Mouse (Mus musculus): ENCODE data around the gene Pald1.

The Pald1 gene

DNA sequence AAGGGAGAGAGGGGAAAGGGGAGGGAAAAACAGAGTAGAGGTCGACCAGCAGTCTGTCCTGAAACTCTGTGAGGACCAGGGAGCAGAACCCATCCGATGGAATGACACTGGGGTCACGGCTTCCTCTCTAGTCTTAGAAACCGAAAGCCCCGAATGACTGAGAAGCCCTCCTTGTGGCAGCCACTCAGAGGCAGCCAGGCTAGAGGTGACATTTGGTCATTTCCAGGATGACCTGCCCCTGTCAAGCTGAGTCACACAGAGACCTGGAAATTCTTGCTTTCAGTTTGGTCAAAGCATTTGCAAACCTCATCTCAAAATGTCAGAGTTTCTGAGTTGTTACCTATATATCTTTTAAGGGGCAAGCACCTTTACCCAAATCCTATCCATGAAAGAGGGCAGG, 102.2 kb downstream of the Pald1 start:
- CTCF ChIA-PET, result no interaction called here

DNA sequence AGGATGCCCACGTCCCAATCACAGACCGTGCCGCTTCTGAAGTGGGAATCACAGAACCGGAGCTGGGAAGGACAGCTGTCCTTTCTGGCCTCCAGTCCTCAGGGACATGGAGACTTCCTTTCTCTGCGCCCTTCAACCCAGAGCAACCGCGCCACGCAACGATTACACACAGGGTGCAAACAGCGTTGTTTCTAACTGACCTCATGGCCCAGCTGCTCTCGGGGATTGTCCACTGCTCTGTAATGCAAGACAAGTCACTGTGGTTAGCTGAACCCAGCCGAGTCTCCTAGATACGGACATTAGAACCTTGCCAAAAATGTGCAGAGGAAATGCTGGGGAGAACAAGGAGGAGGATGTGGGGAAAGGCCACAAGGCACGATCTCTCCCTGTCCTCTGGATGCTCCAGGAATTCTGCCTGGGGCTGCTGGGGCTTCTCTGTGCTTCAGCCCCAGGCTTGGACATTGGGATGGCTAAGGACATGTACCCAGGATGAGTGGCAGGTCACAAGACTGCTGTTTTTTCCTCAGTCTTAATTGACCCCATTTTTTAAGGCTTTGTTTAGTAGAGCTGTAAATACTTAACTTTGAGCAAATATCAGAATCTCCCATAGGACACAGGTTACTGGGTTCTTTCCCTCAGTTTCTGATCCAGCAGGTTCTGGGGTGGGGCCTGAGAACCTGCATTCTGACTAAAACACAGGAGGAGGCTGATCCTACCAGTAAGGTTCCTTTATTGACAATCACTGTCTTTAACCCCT, 105.2 kb downstream of the Pald1 start:
- CTCF ChIA-PET, result no interaction called here

DNA sequence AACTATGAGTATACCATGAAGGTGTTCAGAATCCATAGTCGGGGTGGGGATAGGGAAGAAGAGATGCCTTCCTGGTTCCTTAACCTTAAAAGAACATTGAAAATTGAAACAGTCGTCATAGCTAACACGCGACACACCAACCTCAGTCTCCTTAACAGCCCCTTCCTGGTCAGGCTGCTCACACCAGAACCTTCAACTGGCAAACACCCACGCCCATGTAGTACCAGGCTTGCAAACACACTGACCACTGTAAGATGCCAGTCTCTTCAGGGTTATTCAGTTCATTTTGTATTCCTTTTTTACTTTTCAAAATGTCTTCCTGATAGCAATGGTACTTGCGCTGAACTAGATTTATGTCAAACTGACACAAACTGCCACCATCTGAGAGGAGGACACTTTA, 106.3 kb downstream of the Pald1 start:
- CTCF ChIA-PET, result interaction anchor here (1.2 kb wide), 1 partner anchor 66 kb away, joined by 3 read pairs; no protein-coding TSS in a partner anchor

DNA sequence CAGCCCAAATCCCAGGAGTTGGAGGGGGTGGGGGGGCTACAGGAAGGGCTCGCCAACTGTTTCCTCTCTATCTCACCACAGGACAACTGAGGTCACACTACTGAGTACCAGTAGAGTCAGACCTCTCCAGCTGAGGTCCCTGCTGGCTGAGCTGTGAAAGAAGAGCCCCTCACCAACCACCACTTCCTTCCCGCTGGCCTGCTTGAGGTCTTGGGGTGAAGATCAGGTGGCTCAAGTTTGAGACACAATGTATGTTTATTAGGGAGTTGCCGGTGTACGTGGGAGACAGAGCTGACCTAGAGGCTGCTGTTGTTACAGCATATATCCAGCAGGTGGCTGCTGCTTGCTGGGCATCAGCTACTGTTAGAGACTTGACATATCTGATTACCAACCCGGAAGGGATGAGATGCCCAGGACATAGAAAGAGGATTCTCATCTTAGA, 107.6 kb downstream of the Pald1 start:
- CTCF ChIA-PET, result interaction anchor here (0.7 to 1.2 kb wide), 2 partner anchors 65 to 988 kb away, joined by 3 to 5 read pairs; no protein-coding TSS in a partner anchor

DNA sequence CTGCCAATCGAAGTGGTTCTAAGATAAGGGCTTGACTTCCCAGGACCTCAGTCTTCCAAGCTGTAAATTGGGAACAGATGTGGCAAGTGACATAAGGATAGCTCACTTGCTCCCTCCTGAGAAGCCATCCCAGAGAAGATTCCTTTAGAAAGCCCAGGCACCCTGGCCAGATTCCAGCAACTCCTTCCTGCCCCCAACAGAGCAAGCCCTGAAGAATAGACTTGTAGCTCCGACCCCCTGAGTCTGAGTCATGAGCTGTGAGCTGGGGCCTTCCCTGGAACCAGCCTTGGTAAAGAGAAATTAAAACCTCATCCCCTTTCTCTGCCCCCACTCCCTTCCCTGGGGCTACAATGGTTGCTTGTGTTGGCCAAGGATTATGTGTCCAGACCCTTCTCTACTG, 108.8 kb downstream of the Pald1 start:
- CTCF ChIA-PET, result interaction anchor here (0.6 kb wide), 2 partner anchors 195 to 1185 kb away, joined by 6 to 14 read pairs; no protein-coding TSS in a partner anchor

DNA sequence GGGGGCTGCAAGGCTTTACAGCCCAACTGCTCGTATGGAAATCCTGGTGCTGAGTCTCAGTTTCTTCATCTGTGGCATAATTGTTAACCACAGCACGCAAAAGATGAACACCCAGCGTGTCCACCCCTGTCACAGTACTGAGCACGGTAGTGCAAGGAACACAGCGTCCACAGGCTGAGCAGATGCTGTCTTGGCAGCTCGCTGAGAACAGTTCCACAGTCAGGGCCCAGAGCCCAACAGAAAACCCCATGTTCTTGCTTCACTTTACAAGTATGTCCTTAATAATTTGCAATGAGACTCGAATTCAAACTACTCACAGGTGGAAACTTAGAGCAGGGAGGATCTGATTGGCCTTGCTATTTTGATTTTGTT, 109.5 kb downstream of the Pald1 start:
- CTCF ChIA-PET, result interaction anchor here (0.6 kb wide), 1 partner anchor 63 kb away, joined by 3 read pairs; no protein-coding TSS in a partner anchor

DNA sequence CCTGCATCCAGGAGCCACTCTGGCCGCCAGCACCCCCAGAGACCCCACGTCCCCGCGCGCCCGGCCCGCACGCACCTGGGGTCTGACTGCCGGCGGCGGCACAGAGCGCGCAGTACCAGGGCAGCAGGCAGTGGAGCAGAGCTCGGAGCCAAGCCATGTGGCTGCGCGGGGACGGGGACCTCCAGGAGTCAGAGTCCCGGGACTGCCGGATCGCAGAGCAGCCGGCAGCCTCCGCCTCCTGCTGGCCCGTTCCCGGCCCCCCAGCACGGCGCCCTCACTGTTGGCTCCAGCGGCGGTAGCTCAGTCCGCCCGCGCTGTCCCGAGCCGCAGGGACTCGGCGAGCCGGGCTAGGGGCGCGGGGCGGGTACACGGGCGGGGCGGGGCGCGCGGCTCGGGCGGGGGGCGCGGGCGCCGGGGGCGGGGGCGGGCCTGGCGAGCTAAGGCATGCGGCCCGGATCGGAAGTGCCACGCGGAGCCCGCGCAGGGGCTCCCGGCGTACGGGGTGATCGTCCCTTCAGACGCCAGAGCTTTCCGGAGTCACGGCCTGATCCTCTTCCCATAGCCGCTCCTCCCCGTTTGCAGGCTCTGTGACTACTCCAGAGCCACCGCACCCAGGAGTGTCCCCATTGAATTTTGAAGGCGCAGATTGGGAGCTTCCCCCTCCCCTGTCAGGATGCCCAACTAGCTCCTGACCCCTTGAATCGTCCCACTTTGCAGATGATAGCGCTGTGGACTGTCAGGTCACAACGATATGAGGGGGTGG, 110.1 kb downstream of the Pald1 start, which contains the start of gene Adamts14:
Gene Adamts14 (minus strand): TSS at position 358 of the 763 bp plus-strand sequence.
- CTCF ChIA-PET, result interaction anchor here (0.6 kb wide), 1 partner anchor 63 kb away, joined by 3 read pairs; no protein-coding TSS in a partner anchor

DNA sequence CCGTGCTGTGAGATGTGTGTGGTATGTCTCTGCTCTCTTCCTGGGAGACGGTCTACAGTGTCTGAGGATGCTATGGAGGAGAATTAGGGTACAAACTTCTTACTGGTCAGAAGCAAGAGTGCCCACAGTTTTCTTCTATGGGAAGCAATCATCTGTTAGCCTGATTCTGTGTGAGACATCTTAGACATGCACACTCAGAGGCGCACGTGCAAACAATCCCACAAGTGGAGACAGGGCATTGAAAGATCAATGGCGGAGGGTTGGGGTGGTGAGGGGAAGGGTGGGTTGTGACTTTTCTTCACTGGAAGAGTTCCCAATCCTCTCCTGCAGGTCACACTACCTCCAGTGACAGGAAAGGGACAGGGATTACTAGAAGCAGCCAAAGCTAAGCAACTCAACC, 110.7 kb downstream of the Pald1 start:
- CTCF ChIA-PET, result interaction anchor here (0.6 kb wide), 1 partner anchor 71 kb away, joined by 3 read pairs; no protein-coding TSS in a partner anchor

DNA sequence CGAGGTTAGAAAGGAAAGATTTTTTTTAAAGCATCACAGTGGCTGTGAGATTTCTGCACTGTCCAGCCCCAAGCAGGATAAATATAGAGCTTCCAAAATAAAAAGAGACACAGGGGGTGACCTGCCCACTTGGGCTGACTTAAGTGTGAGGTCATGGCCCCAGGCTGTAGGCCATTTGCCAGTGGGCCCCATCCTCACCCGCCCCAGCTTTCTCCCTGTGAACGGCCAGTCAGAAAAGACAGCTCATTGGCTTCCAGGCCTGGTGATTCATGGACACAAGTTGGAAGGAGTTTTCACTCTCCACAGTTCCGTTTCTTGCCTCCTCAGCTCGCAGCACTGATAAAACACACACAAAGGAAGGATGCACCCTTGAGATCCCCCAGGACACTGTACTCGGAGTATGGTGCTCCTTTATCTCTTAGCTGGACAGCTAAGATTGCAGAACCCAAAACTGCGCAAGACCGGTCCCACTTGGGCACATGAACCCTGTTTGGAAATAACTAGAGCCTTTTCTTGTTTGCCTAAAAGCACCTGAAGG, 111.2 kb downstream of the Pald1 start:
- CTCF ChIA-PET, result interaction anchor here (0.6 kb wide), 1 partner anchor 71 kb away, joined by 3 read pairs; no protein-coding TSS in a partner anchor

Measured in spleen, embryonic (tissue).